Mouse (Mus musculus): ENCODE measurements at regions not wholly inside any gene's neighbourhood (a gene's known extent, or its start where the extent isn't known, plus 50 kb on each side); places are given as distances from the start of the nearest gene placed in this dataset.

DNA sequence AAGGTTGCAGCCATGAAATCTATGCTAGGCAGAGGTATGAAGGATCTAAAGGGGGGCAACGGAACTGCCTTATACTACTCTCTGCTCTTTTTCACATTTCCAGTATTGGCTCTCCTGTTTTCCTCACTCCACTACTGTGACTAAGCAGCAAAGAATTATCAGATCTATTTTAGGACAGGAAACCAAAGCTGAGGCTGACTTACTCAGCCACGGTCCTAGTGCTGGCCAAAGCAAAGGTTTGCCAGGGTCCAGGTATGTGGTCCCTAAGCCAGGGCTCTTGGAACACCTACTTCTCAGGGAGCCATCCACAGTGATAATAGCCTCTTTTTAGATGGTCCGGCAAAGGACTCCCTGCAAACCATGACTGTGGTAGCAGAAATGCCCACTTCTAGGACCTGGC lies 195.6 kb upstream of the Gm21798 start:
- no peak for DNase-seq (ENCODE audit: low spot score)

DNA sequence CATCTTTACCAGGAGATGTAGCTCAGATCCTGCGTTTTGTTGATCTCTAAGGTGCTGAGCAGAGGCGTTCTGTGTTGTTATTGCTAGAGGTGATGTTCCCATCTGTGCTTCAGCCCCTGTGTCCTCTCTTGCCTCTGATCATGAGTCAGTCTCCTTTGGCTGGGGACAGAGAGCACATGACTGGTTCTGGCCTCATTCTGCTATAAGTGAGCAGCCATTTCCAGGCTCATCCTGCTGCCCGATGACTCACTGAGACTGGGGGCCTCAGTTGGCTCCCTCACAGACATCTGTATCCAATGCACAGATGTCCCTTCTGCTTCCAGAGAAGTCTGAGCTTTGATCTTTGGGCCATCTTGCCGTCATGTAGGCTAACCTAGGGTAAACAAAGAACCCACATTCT lies 194.9 kb upstream of the Gm21798 start:
- DNase-seq (ENCODE audit: low spot score) = peak; percentile 3

- DNase-seq (ENCODE audit: low spot score) = no peak
These were observed 191.1 kb upstream of the Gm21798 start for GRCm38 (mm10) chr15:64626359-64626758.

- DNase-seq (ENCODE audit: low spot score) = peak; percentile 64
These were observed 190.2 kb upstream of the Gm21798 start for GRCm38 (mm10) chr15:64627258-64627657.

Measured in lung, postnatal 25 days (tissue).